Mouse (Mus musculus): ENCODE measurements at regions not wholly inside any gene's neighbourhood (a gene's known extent, or its start where the extent isn't known, plus 50 kb on each side); places are given as distances from the start of the nearest gene placed in this dataset.

GRCm38 (mm10) chr14:79854216-79854615 is 83.1 kb upstream of the Pcdh8 start:
- DNase-seq (ENCODE audit: low read depth, low spot score) = no peak

GRCm38 (mm10) chr14:79852683-79853082 is 81.6 kb upstream of the Pcdh8 start:
- DNase-seq (ENCODE audit: low read depth, low spot score) = no peak

- no peak for DNase-seq (ENCODE audit: low read depth, low spot score)
These were observed 80.7 kb upstream of the Pcdh8 start for GRCm38 (mm10) chr14:79851795-79852194.

GRCm38 (mm10) chr14:79851231-79851630 is 80.1 kb upstream of the Pcdh8 start:
- DNase-seq (ENCODE audit: low read depth, low spot score) = no peak

- DNase-seq (ENCODE audit: low read depth, low spot score) = no peak
These were observed 78.7 kb upstream of the Pcdh8 start for GRCm38 (mm10) chr14:79849617-79850435.

GRCm38 (mm10) chr14:79848116-79848515 is 77.0 kb upstream of the Pcdh8 start:
- no peak for DNase-seq (ENCODE audit: low read depth, low spot score)

GRCm38 (mm10) chr14:79844306-79844705 is 73.2 kb upstream of the Pcdh8 start:
- no peak for DNase-seq (ENCODE audit: low read depth, low spot score)

GRCm38 (mm10) chr14:79843135-79843550 is 72.0 kb upstream of the Pcdh8 start:
- no peak for DNase-seq (ENCODE audit: low read depth, low spot score)

- DNase-seq (ENCODE audit: low read depth, low spot score) = no peak
These were observed 71.6 kb upstream of the Pcdh8 start for GRCm38 (mm10) chr14:79842734-79843133.

- DNase-seq (ENCODE audit: low read depth, low spot score) = no peak
These were observed 66.0 kb upstream of the Pcdh8 start for GRCm38 (mm10) chr14:79837101-79837500.

- DNase-seq (ENCODE audit: low read depth, low spot score) = no peak
These were observed 65.1 kb upstream of the Pcdh8 start for GRCm38 (mm10) chr14:79836186-79836585.

- DNase-seq (ENCODE audit: low read depth, low spot score) = no peak
These were observed 53.7 kb upstream of the Pcdh8 start for GRCm38 (mm10) chr14:79824670-79825446.

- no peak for DNase-seq (ENCODE audit: low read depth, low spot score)
These were observed 51.5 kb upstream of the Pcdh8 start for GRCm38 (mm10) chr14:79822453-79823117.

- DNase-seq (ENCODE audit: low read depth, low spot score) = peak; percentile 57
These were observed 50.9 kb upstream of the Pcdh8 start for GRCm38 (mm10) chr14:79822011-79822435.

- no peak for DNase-seq (ENCODE audit: low read depth, low spot score)
These were observed 50.4 kb upstream of the Pcdh8 start for GRCm38 (mm10) chr14:79821352-79822010.

Measured in brain, embryonic 18.5 days (tissue).